Mouse (Mus musculus) ES-E14 (cell line): ENCODE results near the gene Pmpcb. TPM values are rescaled to one million over a fixed set of nuclear protein-coding genes. Genes with fewer than 3 reads are reported as not detected.
A peak's percentile ranks its signal among the peaks of the same experiment; 100 is the strongest.

Source experiments
- DNase-seq: peaks from one replicate; pipeline ENCODE4 v3.0.0-alpha.2; 2013; ENCODE audit warnings: low read depth, low spot score
- H3K27ac ChIP-seq: 2 replicates; pipeline ENCODE4 v1.5.1; 2012; ENCODE audit warnings: low read depth, mild to moderate bottlenecking, low read length, moderate library complexity, mixed read lengths; ENCODE audit not compliant: poor library complexity, insufficient read depth, severe bottlenecking
- H3K36me3 ChIP-seq: 2 replicates; pipeline ENCODE4 v1.6.1; 2012; ENCODE audit warnings: mild to moderate bottlenecking, low read length, moderate library complexity, mixed read lengths; ENCODE audit not compliant: control insufficient read depth, poor library complexity, insufficient read depth, severe bottlenecking
- H3K4me1 ChIP-seq, 2 experiments: fragments of 150-350 bp in 1 of 2; sonication (generic) in 1 of 2; 2 replicates each; pipeline ENCODE4 v1.6.1; 2012; ENCODE audit warnings: low read length in 2 of 2, mild to moderate bottlenecking in 1 of 2, mixed read lengths in 1 of 2; ENCODE audit not compliant: control insufficient read depth in 2 of 2, insufficient read depth in 2 of 2, poor library complexity in 1 of 2
- H3K4me3 ChIP-seq, 2 experiments: fragments of 150-350 bp in 1 of 2; sonication (generic) in 1 of 2; 2 replicates each; pipeline ENCODE4 v1.5.1; 2012; ENCODE audit warnings: low read length in 2 of 2, low read depth in 1 of 2, mild to moderate bottlenecking in 1 of 2, mixed read lengths in 1 of 2; ENCODE audit not compliant: insufficient read depth in 1 of 2, poor library complexity in 1 of 2, severe bottlenecking in 1 of 2
- H3K9ac ChIP-seq: 2 replicates; pipeline ENCODE4 v1.6.1; 2012; ENCODE audit warnings: low read depth, mild to moderate bottlenecking, low read length, mixed read lengths; ENCODE audit not compliant: poor library complexity, insufficient read depth, severe bottlenecking
- H3K9me3 ChIP-seq: fragments of 150-350 bp; sonication (generic); 2 replicates; pipeline ENCODE4 v1.6.1; 2012; ENCODE audit warnings: low read depth, mild to moderate bottlenecking, low read length; ENCODE audit not compliant: control insufficient read depth, insufficient read depth
- CHD2 ChIP-seq: IDR thresholded peaks from 2 replicates; pipeline ENCODE4 v1.6.1; 2014; ENCODE audit warnings: mild to moderate bottlenecking, low read depth, low read length, inconsistent platforms
- HCFC1 ChIP-seq: IDR thresholded peaks from 2 replicates; pipeline ENCODE4 v1.6.1; 2012; ENCODE audit warnings: low read length, inconsistent platforms, borderline replicate concordance; ENCODE audit not compliant: insufficient read depth
- MAFK ChIP-seq: IDR thresholded peaks from 2 replicates; pipeline ENCODE4 v1.6.1; 2014; ENCODE audit warnings: mild to moderate bottlenecking, low read depth, low read length, inconsistent platforms; ENCODE audit not compliant: insufficient read depth
- ZC3H11A ChIP-seq: IDR thresholded peaks from 2 replicates; pipeline ENCODE4 v1.6.1; 2012; ENCODE audit warnings: low read depth, mild to moderate bottlenecking, inconsistent platforms, low read length, borderline replicate concordance
- ZNF384 ChIP-seq: IDR thresholded peaks from 2 replicates; pipeline ENCODE4 v1.6.1; 2012; ENCODE audit warnings: low read depth, low read length, inconsistent platforms
- in situ Hi-C, 2 experiments: fragments of 600-800 bp; cut with MboI; formaldehyde crosslinking; loops; one replicate each; pipeline ENCODE4 v1.15.1; 2025; ENCODE audit warnings: low sequenced_read_pairs in 2 of 2, inconsistent platforms in 1 of 2; ENCODE audit not compliant: unreplicated experiment in 2 of 2
- total RNA-seq: library from RNA; depleted of rRNA; stranded (reverse); fragments of 300-350 nt; gene quantifications from 2 replicates; pipeline ENCODE4 v1.2.3, GENCODE M21; 2012

Pmpcb gene
- total RNA-seq, 1 experiment = 132 TPM

GRCm38 (mm10) chr5:21714447-21714846 is 22.5 kb upstream of the Pmpcb start:
- Histone ChIP-seq H3K27ac (no peak overlapping the region), H3K4me3 (no peak overlapping the region), H3K9ac (no peak overlapping the region), H3K4me1 (peaks cover 2 to 14% of the 10 kb centered on the region in 2 experiments; a peak in 3 of 4 replicates), H3K9me3 (no peaks in the 10 kb centered on the region), H3K36me3 (no peaks in the 10 kb centered on the region)
- in situ Hi-C loops = no loop called here
- no peak for DNase-seq
- no peak for TF ChIP-seq CHD2
- no peak for TF ChIP-seq MAFK
- TF ChIP-seq ZC3H11A = no peak
- TF ChIP-seq HCFC1 = no peak
- TF ChIP-seq ZNF384 = no peak

GRCm38 (mm10) chr5:21717165-21717715 is 19.7 kb upstream of the Pmpcb start:
- peaks cover 0 to 18% of the 10 kb centered on the region in 2 experiments; a peak in 2 of 4 replicates for H3K4me1 ChIP-seq
- no peaks in the 10 kb centered on the region for H3K36me3 ChIP-seq
- in situ Hi-C loops = no loop called here
- DNase-seq = no peak
- no peak overlapping the region for H3K9ac ChIP-seq
- no peaks in the 10 kb centered on the region for H3K9me3 ChIP-seq
- H3K27ac ChIP-seq = no peak overlapping the region
- peak overlapping the region in 1 of 2 experiments; percentile 26; a peak in 1 of 4 replicates for H3K4me3 ChIP-seq
- TF ChIP-seq ZC3H11A = no peak
- TF ChIP-seq ZNF384 = no peak
- TF ChIP-seq CHD2 = no peak
- no peak for TF ChIP-seq MAFK
- TF ChIP-seq HCFC1 = no peak

GRCm38 (mm10) chr5:21718546-21718945 is 18.4 kb upstream of the Pmpcb start:
- Histone ChIP-seq H3K4me1 (peaks cover 0 to 19% of the 10 kb centered on the region in 2 experiments; a peak in 2 of 4 replicates), H3K9me3 (no peaks in the 10 kb centered on the region), H3K27ac (no peak overlapping the region; the same call in 1 of the 2 replicates), H3K4me3 (peak overlapping the region in 1 of 2 experiments; percentile 25; a peak in 1 of 4 replicates), H3K36me3 (no peaks in the 10 kb centered on the region), H3K9ac (no peak overlapping the region)
- no peak for TF ChIP-seq ZNF384
- TF ChIP-seq CHD2 = no peak
- TF ChIP-seq ZC3H11A = no peak
- no peak for TF ChIP-seq HCFC1
- TF ChIP-seq MAFK = no peak
- in situ Hi-C loops = no loop called here
- DNase-seq = no peak

- in situ Hi-C loops = no loop called here
- Histone ChIP-seq H3K36me3 (no peaks in the 10 kb centered on the region), H3K9ac (no peak overlapping the region), H3K4me3 (no peak overlapping the region), H3K27ac (no peak overlapping the region), H3K9me3 (no peaks in the 10 kb centered on the region), H3K4me1 (peaks cover 0 to 19% of the 10 kb centered on the region in 2 experiments; a peak in 2 of 4 replicates)
- DNase-seq = no peak
- TF ChIP-seq CHD2 = no peak
- no peak for TF ChIP-seq MAFK
- no peak for TF ChIP-seq ZC3H11A
- TF ChIP-seq ZNF384 = no peak
- no peak for TF ChIP-seq HCFC1
These were observed 17.7 kb upstream of the Pmpcb start for GRCm38 (mm10) chr5:21719209-21719608.

GRCm38 (mm10) chr5:21724427-21724826 is 12.5 kb upstream of the Pmpcb start:
- TF ChIP-seq ZNF384 (no peak), MAFK (no peak), HCFC1 (no peak), CHD2 (no peak), ZC3H11A (no peak)
- Histone ChIP-seq H3K4me3 (no peak overlapping the region), H3K9ac (no peak overlapping the region), H3K9me3 (no peaks in the 10 kb centered on the region), H3K4me1 (peaks cover 0 to 12% of the 10 kb centered on the region in 2 experiments; a peak in 2 of 4 replicates), H3K27ac (no peak overlapping the region), H3K36me3 (no peaks in the 10 kb centered on the region)
- DNase-seq = no peak
- in situ Hi-C loops = no loop called here
